Mouse (Mus musculus) liver, postnatal 0 days (tissue): ENCODE measurements at regions not wholly inside any gene's neighbourhood (a gene's known extent, or its start where the extent isn't known, plus 50 kb on each side); places are given as distances from the start of the nearest gene placed in this dataset.

ENCODE experiments used
- CTCF ChIP-seq: sonication (generic); IDR thresholded peaks from 2 replicates; pipeline ENCODE4 v1.5.1; 2016; ENCODE audit warnings: antibody characterized with exemption, low read depth
- EP300 ChIP-seq: IDR thresholded peaks from 2 replicates; pipeline ENCODE4 v1.6.1; 2016; ENCODE audit warnings: antibody characterized with exemption, low read depth, mild to moderate bottlenecking

- no peak for TF ChIP-seq CTCF
- TF ChIP-seq EP300 = no peak
Measured at GRCm38 (mm10) chr13:118272904-118273303, 113.5 kb upstream of the B430218F22Rik start.
